Comparison of ENCODE assay signal across 15 mouse cellular contexts in the genomic region with DNA sequence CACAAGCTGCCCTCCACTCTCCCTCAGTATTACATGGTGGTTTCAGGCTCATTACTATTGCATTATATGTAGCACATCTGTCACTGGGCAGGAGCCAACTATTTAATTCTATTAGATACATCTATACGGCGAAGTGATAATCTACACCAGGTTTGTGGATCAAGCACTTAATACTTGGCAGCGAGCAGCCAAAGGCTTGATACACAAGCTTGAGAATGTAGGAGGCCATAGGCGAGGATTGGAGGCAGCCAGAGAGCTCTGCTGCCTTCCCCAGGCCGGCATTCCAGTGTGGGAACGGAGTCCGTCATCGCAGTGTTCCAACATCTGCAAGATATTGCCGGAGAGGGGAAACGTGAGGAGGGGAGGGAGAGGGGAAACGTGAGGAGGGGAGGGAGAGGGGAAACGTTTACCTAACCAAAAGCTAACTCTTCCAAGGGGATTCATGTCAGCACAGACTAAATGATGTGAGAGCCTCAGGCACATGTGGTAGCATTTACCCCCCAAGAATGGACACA.
DNase-seq lines count a peak whose midpoint lies in the region; ATAC-seq and TF ChIP-seq lines count a peak whose summit lies in the region.
"Had no signal": no experiment of that assay in that cellular context is flagged by ENCODE, and none has a peak within 500 bp of the region (broad histone marks: within the 10 kb centered on the region; RNA-seq: fewer than 3 reads in every experiment).

No protein-coding gene starts in this region.

- H3K27me3 ChIP-seq in heart, embryonic 16.5 days (ENCODE audit: control insufficient read depth, insufficient read depth, low read length), result no peaks in the 10 kb centered on the region
- no peaks in the 10 kb centered on the region for H3K27me3 ChIP-seq in midbrain, postnatal 0 days (ENCODE audit: insufficient read depth, low read length)
- no peaks in the 10 kb centered on the region for H3K27me3 ChIP-seq in midbrain, embryonic 16.5 days (ENCODE audit: control insufficient read depth, insufficient read depth, low read depth, low read length)
- 0 out of 2 replicates have a peak, but pooled peaks cover 3% of the 10 kb centered on the region for H3K27me3 ChIP-seq in embryonic facial prominence, embryonic 15.5 days
- no peaks in the 10 kb centered on the region for H3K27me3 ChIP-seq in stomach, embryonic 16.5 days (ENCODE audit: control insufficient read depth, insufficient read depth, low read length)

- ATAC-seq in heart, embryonic 16.5 days (replicated peaks; ENCODE audit: extremely low read depth, insufficient read depth, low FRiP score), result 0 out of 2 replicates have a peak, but pooled peaks have one; percentile 10
- no peak for ATAC-seq in midbrain, postnatal 0 days (ENCODE audit: low FRiP score)
- no peak for ATAC-seq in midbrain, embryonic 16.5 days
- ATAC-seq in embryonic facial prominence, embryonic 15.5 days (ENCODE audit: insufficient number of reproducible peaks, low FRiP score, low TSS enrichment, low read depth), result peak; percentile 88
- peak; percentile 81; the same call in 1 of the 2 replicates for ATAC-seq in stomach, embryonic 16.5 days (ENCODE audit: insufficient read depth, low FRiP score)
- ATAC-seq: forebrain, embryonic 16.5 days had no signal

- no peak overlapping the region for H3K27ac ChIP-seq in heart, embryonic 16.5 days (ENCODE audit: low read length)
- no peak overlapping the region for H3K27ac ChIP-seq in midbrain, postnatal 0 days (ENCODE audit: low read depth, low read length)
- no peak overlapping the region for H3K27ac ChIP-seq in midbrain, embryonic 16.5 days (ENCODE audit: low read length)
- peak overlapping the region; percentile 84 for H3K27ac ChIP-seq in embryonic facial prominence, embryonic 15.5 days (replicated peaks)
- peak overlapping the region; percentile 68 for H3K27ac ChIP-seq in stomach, embryonic 16.5 days (ENCODE audit: low read length)

- H3K4me1 ChIP-seq in heart, embryonic 16.5 days (ENCODE audit: control insufficient read depth, insufficient read depth, low read length), result no peaks in the 10 kb centered on the region
- no peaks in the 10 kb centered on the region for H3K4me1 ChIP-seq in midbrain, postnatal 0 days (ENCODE audit: insufficient read depth, low read length)
- no peaks in the 10 kb centered on the region for H3K4me1 ChIP-seq in midbrain, embryonic 16.5 days (ENCODE audit: control insufficient read depth, insufficient read depth, low read length)
- peaks cover 42% of the 10 kb centered on the region for H3K4me1 ChIP-seq in embryonic facial prominence, embryonic 15.5 days
- no peaks in the 10 kb centered on the region for H3K4me1 ChIP-seq in stomach, embryonic 16.5 days (ENCODE audit: control insufficient read depth, insufficient read depth, low read length)

- no peak for DNase-seq in heart, adult 9 months (ENCODE audit: low spot score in 2 of 2)
- peak; percentile 12 for DNase-seq in midbrain, postnatal 0 days (ENCODE audit: low spot score)
- no peak for DNase-seq in adrenal gland, adult 8-10 months
- no peak for DNase-seq in B cell, adult 2 months
- DNase-seq: cerebellum, postnatal 25 days; kidney, postnatal 36 days; left cerebral cortex, postnatal 4 days; right cerebral cortex, postnatal 4 days; thymus, adult 18-20 months had no signal

- H3K4me3 ChIP-seq in heart, embryonic 16.5 days (ENCODE audit: low read length), result no peak overlapping the region
- no peak overlapping the region for H3K4me3 ChIP-seq in midbrain, postnatal 0 days (ENCODE audit: low read depth, low read length)
- no peak overlapping the region for H3K4me3 ChIP-seq in midbrain, embryonic 16.5 days (ENCODE audit: low read depth, low read length)
- no peak overlapping the region for H3K4me3 ChIP-seq in embryonic facial prominence, embryonic 15.5 days (replicated peaks)
- no peak overlapping the region for H3K4me3 ChIP-seq in stomach, embryonic 16.5 days (replicated peaks; ENCODE audit: low read length)

- H3K9me3 ChIP-seq in heart, embryonic 16.5 days (replicated peaks; ENCODE audit: control insufficient read depth, low read length), result 0 out of 2 replicates have a peak, but pooled peaks cover 2% of the 10 kb centered on the region
- H3K9me3 ChIP-seq in midbrain, postnatal 0 days (ENCODE audit: low read length), result no peaks in the 10 kb centered on the region; the same call in 1 of the 2 replicates
- no peaks in the 10 kb centered on the region for H3K9me3 ChIP-seq in midbrain, embryonic 16.5 days (replicated peaks; ENCODE audit: control insufficient read depth, low read length, poor library complexity, severe bottlenecking)
- H3K9me3 ChIP-seq in embryonic facial prominence, embryonic 15.5 days (replicated peaks), result no peaks in the 10 kb centered on the region
- H3K9me3 ChIP-seq in stomach, embryonic 16.5 days (replicated peaks; ENCODE audit: control insufficient read depth, low read length), result no peaks in the 10 kb centered on the region

- H3K36me3 ChIP-seq in heart, embryonic 16.5 days (ENCODE audit: control insufficient read depth, insufficient read depth), result no peaks in the 10 kb centered on the region
- H3K36me3 ChIP-seq in midbrain, postnatal 0 days (ENCODE audit: insufficient read depth, low read length), result no peaks in the 10 kb centered on the region
- H3K36me3 ChIP-seq in midbrain, embryonic 16.5 days (ENCODE audit: control insufficient read depth, insufficient read depth, low read length), result no peaks in the 10 kb centered on the region
- H3K36me3 ChIP-seq in embryonic facial prominence, embryonic 15.5 days, result no peaks in the 10 kb centered on the region
- H3K36me3 ChIP-seq in stomach, embryonic 16.5 days (ENCODE audit: control insufficient read depth, insufficient read depth, low read length), result no peaks in the 10 kb centered on the region

- peak overlapping the region; percentile 10; the same call in 1 of the 2 replicates for H3K4me2 ChIP-seq in heart, embryonic 16.5 days (ENCODE audit: low read depth, low read length)
- no peak overlapping the region for H3K4me2 ChIP-seq in midbrain, postnatal 0 days (ENCODE audit: low read depth, low read length, poor library complexity, severe bottlenecking)
- H3K4me2 ChIP-seq in midbrain, embryonic 16.5 days (ENCODE audit: low read length), result no peak overlapping the region
- H3K4me2 ChIP-seq in embryonic facial prominence, embryonic 15.5 days (replicated peaks), result peak overlapping the region; percentile 21; the same call in 1 of the 2 replicates
- no peak overlapping the region for H3K4me2 ChIP-seq in stomach, embryonic 16.5 days (ENCODE audit: low read depth, low read length)
- H3K4me2 ChIP-seq: midbrain, embryonic 11.5 days had no signal

- no peak for TF ChIP-seq CTCF in midbrain, postnatal 0 days (IDR thresholded peaks at IDR 0.05)

- no peak overlapping the region for H3K9ac ChIP-seq in heart, embryonic 16.5 days (ENCODE audit: low read length)
- H3K9ac ChIP-seq in midbrain, postnatal 0 days (replicated peaks; ENCODE audit: low read length, poor library complexity, severe bottlenecking), result no peak overlapping the region
- H3K9ac ChIP-seq in midbrain, embryonic 16.5 days (ENCODE audit: low read depth, low read length), result no peak overlapping the region
- no peak overlapping the region for H3K9ac ChIP-seq in embryonic facial prominence, embryonic 15.5 days
- 0 out of 2 replicates have a peak overlapping the region, but pooled peaks have one; percentile 2 for H3K9ac ChIP-seq in stomach, embryonic 16.5 days (ENCODE audit: low read length)

- 28% methylated on average over 11 of the region's 12 CpGs for WGBS in heart, embryonic 16.5 days
- 71% methylated on average over 12 of the region's 12 CpGs for whole genome bisulfite sequencing in midbrain, postnatal 0 days
- 64% methylated on average over 12 of the region's 12 CpGs for WGBS in midbrain, embryonic 16.5 days
- 9% methylated on average over 12 of the region's 12 CpGs for WGBS in embryonic facial prominence, embryonic 15.5 days
- 25% methylated on average over 12 of the region's 12 CpGs for WGBS in stomach, embryonic 16.5 days

Comparison
In these comparisons a context has a peak if more than half of its experiments do, and no peak if none do; other contexts are left out.
1. ATAC-seq: peak in heart, embryonic 16.5 days (single experiment), embryonic facial prominence, embryonic 15.5 days (single experiment) and stomach, embryonic 16.5 days (single experiment); none in midbrain, postnatal 0 days (single experiment) and midbrain, embryonic 16.5 days (single experiment).
2. H3K27ac ChIP-seq: peak in embryonic facial prominence, embryonic 15.5 days (single experiment) and stomach, embryonic 16.5 days (single experiment); none in heart, embryonic 16.5 days (single experiment), midbrain, postnatal 0 days (single experiment) and midbrain, embryonic 16.5 days (single experiment).
3. H3K4me2 ChIP-seq: peak in heart, embryonic 16.5 days (single experiment) and embryonic facial prominence, embryonic 15.5 days (single experiment); none in midbrain, postnatal 0 days (single experiment), midbrain, embryonic 16.5 days (single experiment) and stomach, embryonic 16.5 days (single experiment).